Mouse (Mus musculus) myocyte (in vitro differentiated cells): ENCODE results near the gene Sec16b. TPM values are rescaled to one million over a fixed set of nuclear protein-coding genes. Genes with fewer than 3 reads are reported as not detected.

Source experiments
- H3K27me3 ChIP-seq: one replicate; pipeline ENCODE4 v1.6.1; 2011; ENCODE audit not compliant: control insufficient read depth, insufficient read depth, insufficient read length
- H3K36me3 ChIP-seq: one replicate; pipeline ENCODE4 v1.6.1; 2011; ENCODE audit not compliant: control insufficient read depth, insufficient read depth
- H3K4me2 ChIP-seq: one replicate; pipeline ENCODE4 v1.6.1; 2011; ENCODE audit warnings: low read depth, control low read depth
- H3K4me3 ChIP-seq: one replicate; pipeline ENCODE4 v1.5.1; 2011; ENCODE audit warnings: mild to moderate bottlenecking, control low read depth, moderate library complexity
- H3K79me2 ChIP-seq: one replicate; pipeline ENCODE4 v1.6.1; 2011; ENCODE audit not compliant: control insufficient read depth, insufficient read depth
- H3ac ChIP-seq: one replicate; pipeline ENCODE4 v1.6.1; 2011; ENCODE audit not compliant: control insufficient read depth, insufficient read length
- CEBPB ChIP-seq: IDR thresholded peaks from 2 replicates; pipeline ENCODE4 v1.6.1; 2011; ENCODE audit warnings: mild to moderate bottlenecking, moderate library complexity; ENCODE audit not compliant: poor library complexity, insufficient read depth, severe bottlenecking
- E2F4 ChIP-seq: IDR thresholded peaks from one replicate; pipeline ENCODE4 v1.6.1; 2011; ENCODE audit warnings: mild to moderate bottlenecking, control low read depth, moderate library complexity; ENCODE audit not compliant: insufficient read depth
- MAX ChIP-seq: IDR thresholded peaks from one replicate; pipeline ENCODE4 v1.6.1; 2011; ENCODE audit warnings: low read depth, mild to moderate bottlenecking, control low read depth
- MYOD1 ChIP-seq, 3 experiments: IDR thresholded peaks; one replicate each; pipeline ENCODE4 v1.6.1; 2011; ENCODE audit warnings: control low read depth in 2 of 3, low read depth in 2 of 3, mild to moderate bottlenecking in 2 of 3, moderate library complexity in 1 of 3; ENCODE audit not compliant: insufficient read length in 2 of 3, control insufficient read depth in 1 of 3
- MYOG ChIP-seq, 3 experiments: IDR thresholded peaks; one replicate each; pipeline ENCODE4 v1.6.1; 2011; ENCODE audit warnings: control low read depth in 2 of 3, low read depth in 2 of 3, mild to moderate bottlenecking in 2 of 3; ENCODE audit not compliant: insufficient read length in 2 of 3, control insufficient read depth in 1 of 3, insufficient read depth in 1 of 3
- POLR2A ChIP-seq: IDR thresholded peaks from one replicate; pipeline ENCODE4 v1.6.1; 2011; ENCODE audit warnings: low read depth, mild to moderate bottlenecking, control low read depth, moderate library complexity; ENCODE audit not compliant: insufficient read length
- POLR2AphosphoS2 ChIP-seq: IDR thresholded peaks from one replicate; pipeline ENCODE4 v1.6.1; 2011; ENCODE audit warnings: low read depth, control low read depth; ENCODE audit not compliant: insufficient read length
- REST ChIP-seq: IDR thresholded peaks from one replicate; pipeline ENCODE4 v1.6.1; 2011; ENCODE audit warnings: mild to moderate bottlenecking, control low read depth, moderate library complexity; ENCODE audit not compliant: insufficient read depth, insufficient read length
- SRF ChIP-seq: IDR thresholded peaks from one replicate; pipeline ENCODE4 v1.6.1; 2011; ENCODE audit warnings: low read depth; ENCODE audit not compliant: control insufficient read depth, insufficient read length
- TCF12 ChIP-seq: IDR thresholded peaks from one replicate; pipeline ENCODE4 v1.6.1; 2011; ENCODE audit warnings: mild to moderate bottlenecking, control low read depth; ENCODE audit not compliant: poor library complexity, insufficient read depth, severe bottlenecking
- TCF3 ChIP-seq: IDR thresholded peaks from one replicate; pipeline ENCODE4 v1.6.1; 2011; ENCODE audit warnings: low read depth, control low read depth; ENCODE audit not compliant: insufficient read length
- USF1 ChIP-seq: IDR thresholded peaks from one replicate; pipeline ENCODE4 v1.6.1; 2011; ENCODE audit warnings: low read depth, mild to moderate bottlenecking, control low read depth, moderate library complexity
- polyA plus RNA-seq: library from polyadenylated mRNA; unstranded; fragments of >200 nt; fragmentation: generic; extraction: Trizol; gene quantifications from one replicate; pipeline ENCODE4 v1.2.1, GENCODE M21; 2012; ENCODE audit warnings: missing spikeins

Sec16b gene
- polyA plus RNA-seq, 1 experiment: 4.3 TPM

GRCm38 (mm10) chr1:157536471-157536870 lies 29.9 kb downstream of the Sec16b start:
- no peak overlapping the region for H3ac ChIP-seq
- H3K4me2 ChIP-seq: peak overlapping the region; percentile 59
- H3K36me3 ChIP-seq: no peaks in the 10 kb centered on the region
- H3K79me2 ChIP-seq: no peaks in the 10 kb centered on the region
- H3K27me3 ChIP-seq: no peaks in the 10 kb centered on the region
- H3K4me3 ChIP-seq: no peak overlapping the region
- TF ChIP-seq MYOG (IDR thresholded peaks at IDR 0.05; ENCODE audit: control insufficient read depth in 1 of 3, insufficient read depth in 1 of 3, insufficient read length in 2 of 3, low read depth in 2 of 3) (no peak), TCF12 (no peak), REST (no peak), TCF3 (no peak), MYOD1 (IDR thresholded peaks at IDR 0.05; ENCODE audit: control insufficient read depth in 1 of 3, insufficient read length in 2 of 3, low read depth in 2 of 3) (no peak), CEBPB (no peak), POLR2A (no peak), USF1 (no peak), POLR2AphosphoS2 (no peak), E2F4 (no peak), MAX (no peak), SRF (no peak)

- Histone ChIP-seq H3ac (no peak overlapping the region), H3K4me3 (no peak overlapping the region), H3K79me2 (no peaks in the 10 kb centered on the region), H3K4me2 (no peak overlapping the region), H3K27me3 (no peaks in the 10 kb centered on the region), H3K36me3 (no peaks in the 10 kb centered on the region)
- no peak for TF ChIP-seq POLR2AphosphoS2
- no peak for TF ChIP-seq SRF
- no peak for TF ChIP-seq TCF3
- no peak for TF ChIP-seq CEBPB
- no peak for TF ChIP-seq USF1
- TF ChIP-seq MAX: no peak
- no peak for TF ChIP-seq MYOG (IDR thresholded peaks at IDR 0.05; ENCODE audit: control insufficient read depth in 1 of 3, insufficient read depth in 1 of 3, insufficient read length in 2 of 3, low read depth in 2 of 3)
- no peak for TF ChIP-seq E2F4
- TF ChIP-seq POLR2A: no peak
- no peak for TF ChIP-seq MYOD1 (IDR thresholded peaks at IDR 0.05; ENCODE audit: control insufficient read depth in 1 of 3, insufficient read length in 2 of 3, low read depth in 2 of 3)
- TF ChIP-seq TCF12: no peak
- TF ChIP-seq REST: no peak
These were observed 31.1 kb downstream of the Sec16b start for GRCm38 (mm10) chr1:157537636-157538035.

DNA sequence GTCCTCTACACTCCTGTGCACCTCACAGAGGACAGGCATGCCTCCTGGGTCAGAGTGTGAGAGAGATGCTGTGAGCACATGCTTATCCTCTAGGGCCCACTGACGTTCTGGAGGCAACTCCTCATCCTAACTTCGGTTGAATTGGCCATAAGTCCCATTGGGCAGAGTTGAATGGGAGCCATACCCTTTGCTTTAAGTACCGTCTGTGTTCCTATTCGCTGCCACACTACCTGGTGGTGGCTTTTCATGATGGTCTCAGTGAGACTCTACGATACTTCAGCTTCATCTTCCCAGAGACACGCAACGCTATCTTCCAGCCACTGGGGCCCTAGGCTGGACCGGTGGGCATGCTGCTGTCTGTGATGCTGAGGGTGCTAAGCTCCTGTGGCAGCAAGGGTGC lies 38.5 kb downstream of the Sec16b start:
- H3K4me2 ChIP-seq: no peak overlapping the region
- H3K36me3 ChIP-seq: no peaks in the 10 kb centered on the region
- no peaks in the 10 kb centered on the region for H3K79me2 ChIP-seq
- TF ChIP-seq SRF (no peak), CEBPB (no peak), E2F4 (no peak), USF1 (no peak), POLR2AphosphoS2 (no peak), TCF12 (no peak), MAX (no peak), MYOG (IDR thresholded peaks at IDR 0.05; ENCODE audit: control insufficient read depth in 1 of 3, insufficient read depth in 1 of 3, insufficient read length in 2 of 3, low read depth in 2 of 3) (no peak), POLR2A (no peak), REST (no peak), TCF3 (no peak), MYOD1 (IDR thresholded peaks at IDR 0.05; ENCODE audit: control insufficient read depth in 1 of 3, insufficient read length in 2 of 3, low read depth in 2 of 3) (no peak)
- no peak overlapping the region for H3ac ChIP-seq
- H3K4me3 ChIP-seq: no peak overlapping the region
- H3K27me3 ChIP-seq: no peaks in the 10 kb centered on the region

DNA sequence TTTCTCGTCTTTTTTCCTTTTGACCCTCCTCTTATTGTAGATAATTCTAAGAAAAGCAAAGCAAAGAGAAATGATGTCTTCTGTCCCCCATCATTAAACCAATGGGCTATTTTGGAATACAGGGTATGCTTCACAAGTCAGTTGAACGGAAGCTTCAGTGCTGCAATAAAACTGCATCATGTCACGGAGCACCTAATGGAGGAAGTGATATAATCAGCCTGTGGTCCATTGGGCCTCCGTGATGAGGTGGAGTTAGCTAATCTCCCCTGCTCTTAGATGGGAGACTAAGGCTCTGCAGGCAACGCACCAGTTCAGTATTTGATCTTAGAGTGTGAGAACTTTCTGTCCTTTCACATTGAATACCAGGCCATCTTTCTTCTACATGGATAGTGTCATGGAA lies 41.1 kb downstream of the Sec16b start:
- Histone ChIP-seq H3K79me2 (no peaks in the 10 kb centered on the region), H3ac (no peak overlapping the region), H3K27me3 (no peaks in the 10 kb centered on the region), H3K4me3 (no peak overlapping the region), H3K36me3 (peaks cover 3% of the 10 kb centered on the region), H3K4me2 (no peak overlapping the region)
- TF ChIP-seq TCF3: no peak
- no peak for TF ChIP-seq USF1
- no peak for TF ChIP-seq POLR2AphosphoS2
- TF ChIP-seq POLR2A: no peak
- no peak for TF ChIP-seq MAX
- TF ChIP-seq MYOD1 (IDR thresholded peaks at IDR 0.05; ENCODE audit: control insufficient read depth in 1 of 3, insufficient read length in 2 of 3, low read depth in 2 of 3): no peak
- TF ChIP-seq TCF12: no peak

DNA sequence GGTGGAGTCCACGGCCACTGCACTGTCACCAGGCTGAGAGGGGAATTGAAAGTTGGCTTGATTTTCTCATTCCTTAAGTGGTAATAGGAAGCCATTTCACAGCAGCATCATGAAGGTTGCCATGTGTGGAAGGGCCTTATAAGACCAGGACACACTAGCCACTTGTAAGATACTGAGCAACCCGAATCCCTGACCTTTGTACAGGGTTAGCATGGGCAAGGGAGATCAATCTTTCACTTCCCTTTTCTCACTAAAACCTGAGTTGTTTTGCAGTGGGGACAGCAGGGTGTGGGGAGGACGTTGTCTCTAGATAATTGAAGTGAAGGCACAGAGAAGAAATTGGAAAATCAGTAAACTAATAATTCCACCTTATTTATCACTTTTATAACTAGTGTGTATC lies 43.2 kb downstream of the Sec16b start:
- Histone ChIP-seq H3K4me2 (no peak overlapping the region), H3K4me3 (no peak overlapping the region)

More for the DNA sequence above, 43.2 kb downstream of the Sec16b start:
- TF ChIP-seq SRF (no peak), POLR2A (no peak), POLR2AphosphoS2 (no peak), TCF12 (no peak), TCF3 (no peak), MAX (no peak), MYOD1 (IDR thresholded peaks at IDR 0.05; ENCODE audit: control insufficient read depth in 1 of 3, insufficient read length in 2 of 3, low read depth in 2 of 3) (no peak), CEBPB (no peak), REST (no peak), MYOG (IDR thresholded peaks at IDR 0.05; ENCODE audit: control insufficient read depth in 1 of 3, insufficient read depth in 1 of 3, insufficient read length in 2 of 3, low read depth in 2 of 3) (no peak), USF1 (no peak), E2F4 (no peak)
- Histone ChIP-seq H3ac (no peak overlapping the region), H3K36me3 (peaks cover 3% of the 10 kb centered on the region), H3K79me2 (no peaks in the 10 kb centered on the region), H3K27me3 (no peaks in the 10 kb centered on the region)
